Mouse (Mus musculus) ES-E14 (cell line): ENCODE measurements around the gene Oxsr1.

Experiments used
- CHD2 ChIP-seq: IDR thresholded peaks from 2 replicates; pipeline ENCODE4 v1.6.1; 2014; ENCODE audit warnings: mild to moderate bottlenecking, low read depth, low read length, inconsistent platforms
- HCFC1 ChIP-seq: IDR thresholded peaks from 2 replicates; pipeline ENCODE4 v1.6.1; 2012; ENCODE audit warnings: low read length, inconsistent platforms, borderline replicate concordance; ENCODE audit not compliant: insufficient read depth
- MAFK ChIP-seq: IDR thresholded peaks from 2 replicates; pipeline ENCODE4 v1.6.1; 2014; ENCODE audit warnings: mild to moderate bottlenecking, low read depth, low read length, inconsistent platforms; ENCODE audit not compliant: insufficient read depth
- ZC3H11A ChIP-seq: IDR thresholded peaks from 2 replicates; pipeline ENCODE4 v1.6.1; 2012; ENCODE audit warnings: low read depth, mild to moderate bottlenecking, inconsistent platforms, low read length, borderline replicate concordance
- ZNF384 ChIP-seq: IDR thresholded peaks from 2 replicates; pipeline ENCODE4 v1.6.1; 2012; ENCODE audit warnings: low read depth, low read length, inconsistent platforms

DNA sequence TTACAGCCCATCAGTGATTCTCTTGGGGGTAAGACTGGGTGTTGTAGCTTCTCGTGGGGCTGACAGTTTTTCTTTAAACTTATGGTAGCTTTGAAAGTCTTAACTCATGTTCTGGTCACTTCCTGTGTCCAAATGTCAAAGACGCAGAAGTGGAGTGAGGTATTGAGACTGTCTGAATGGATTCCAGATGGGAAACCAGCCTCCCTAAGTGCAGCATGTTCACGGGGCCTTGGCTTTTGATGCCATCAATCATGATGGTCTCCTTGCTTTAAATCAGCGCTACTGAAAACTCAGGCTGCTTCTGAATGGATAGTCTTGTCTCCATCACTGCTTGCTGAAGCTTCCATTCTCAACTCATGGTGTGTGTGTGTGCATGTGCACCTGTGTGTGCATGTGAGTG is 49.0 kb upstream of the Oxsr1 start:
- no peak for TF ChIP-seq MAFK
- TF ChIP-seq HCFC1, result no peak
- no peak for TF ChIP-seq CHD2
- TF ChIP-seq ZC3H11A, result no peak
- no peak for TF ChIP-seq ZNF384
